Mouse (Mus musculus) erythroblast, embryonic 14.5 days (primary cell): ENCODE results near the gene Wnt6.
"Not testable (repeated sequence)": the region's sequence is repeated elsewhere in the genome, so short reads cannot be mapped to it uniquely, and the experiment has no call there.

ENCODE experiments used
- GATA1 ChIP-seq: IDR thresholded peaks from 2 replicates; pipeline ENCODE4 v1.6.1; 2012; ENCODE audit warnings: low read length, inconsistent platforms, mixed read lengths
- TAL1 ChIP-seq: IDR thresholded peaks from 3 replicates; pipeline ENCODE4 v1.6.1; 2012; ENCODE audit warnings: low read length, inconsistent platforms, mixed read lengths

- TF ChIP-seq GATA1, TAL1: not testable (repeated sequence)
Measured at GRCm38 (mm10) chr1:74823598-74823997, 51.9 kb downstream of the Wnt6 start.
